Mouse (Mus musculus): Measurements from ENCODE around the gene Gm13287. TPM values are rescaled to one million over a fixed set of nuclear protein-coding genes. Genes with fewer than 3 reads are reported as not detected.
A peak's percentile ranks its signal among the peaks of the same experiment; 100 is the strongest.
"Not testable (repeated sequence)": the region's sequence is repeated elsewhere in the genome, so short reads cannot be mapped to it uniquely, and the experiment has no call there.

Gm13287 gene
- not detected for total RNA-seq (2021)

DNA sequence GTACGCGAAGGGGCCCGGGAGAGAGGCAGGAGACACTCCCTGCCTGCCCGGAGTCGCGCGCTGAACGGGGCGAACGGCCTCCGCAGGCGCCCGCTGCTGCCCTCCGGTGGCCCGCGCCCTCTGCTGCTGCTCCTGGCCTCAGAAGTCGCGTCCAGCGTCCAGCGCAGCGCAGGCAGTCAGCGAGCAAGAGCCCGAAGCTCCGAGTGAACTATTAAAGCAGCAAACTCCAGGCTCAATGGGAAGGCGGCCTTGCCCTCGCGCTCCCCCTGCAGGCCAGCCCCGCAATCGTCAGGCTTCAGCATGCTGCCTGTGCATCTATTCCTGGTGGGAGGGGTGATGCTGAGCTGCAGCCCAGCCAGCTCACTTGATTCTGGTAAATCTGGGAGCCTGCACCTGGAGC lies at the start of gene Gm13287:
TSS of gene Gm13287 (plus strand) at position 301 of the 400 bp plus-strand sequence.
- DNase-seq (ENCODE audit: extremely low spot score in 1 of 2, low spot score in 1 of 2): not testable (repeated sequence)

DNA sequence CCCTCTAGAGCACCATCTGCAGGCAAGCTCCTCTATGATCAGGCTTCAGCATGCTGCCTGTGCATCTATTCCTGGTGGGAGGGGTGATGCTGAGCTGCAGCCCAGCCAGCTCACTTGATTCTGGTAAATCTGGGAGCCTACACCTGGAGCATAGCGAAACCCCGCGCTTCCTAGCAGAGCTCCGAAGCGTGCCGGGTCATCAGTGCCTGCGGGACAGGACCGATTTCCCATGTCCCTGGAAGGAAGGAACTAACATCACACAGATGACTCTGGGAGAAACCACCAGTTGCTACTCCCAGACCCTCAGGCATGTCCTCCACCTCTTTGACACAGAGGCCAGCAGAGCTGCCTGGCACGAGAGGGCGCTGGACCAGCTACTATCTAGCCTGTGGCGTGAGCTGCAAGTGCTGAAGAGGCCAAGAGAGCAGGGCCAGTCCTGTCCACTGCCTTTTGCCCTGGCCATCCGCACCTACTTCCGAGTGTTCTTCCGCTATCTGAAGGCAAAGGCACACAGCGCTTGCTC lies 48.2 kb upstream of the Gm13287 start, which contains the start of gene Gm13271:
TSS of gene Gm13271 (plus strand) at position 51 of the 523 bp plus-strand sequence.
- DNase-seq (ENCODE audit: extremely low spot score in 1 of 2, low spot score in 1 of 2): peak; percentile 64 to 77

DNA sequence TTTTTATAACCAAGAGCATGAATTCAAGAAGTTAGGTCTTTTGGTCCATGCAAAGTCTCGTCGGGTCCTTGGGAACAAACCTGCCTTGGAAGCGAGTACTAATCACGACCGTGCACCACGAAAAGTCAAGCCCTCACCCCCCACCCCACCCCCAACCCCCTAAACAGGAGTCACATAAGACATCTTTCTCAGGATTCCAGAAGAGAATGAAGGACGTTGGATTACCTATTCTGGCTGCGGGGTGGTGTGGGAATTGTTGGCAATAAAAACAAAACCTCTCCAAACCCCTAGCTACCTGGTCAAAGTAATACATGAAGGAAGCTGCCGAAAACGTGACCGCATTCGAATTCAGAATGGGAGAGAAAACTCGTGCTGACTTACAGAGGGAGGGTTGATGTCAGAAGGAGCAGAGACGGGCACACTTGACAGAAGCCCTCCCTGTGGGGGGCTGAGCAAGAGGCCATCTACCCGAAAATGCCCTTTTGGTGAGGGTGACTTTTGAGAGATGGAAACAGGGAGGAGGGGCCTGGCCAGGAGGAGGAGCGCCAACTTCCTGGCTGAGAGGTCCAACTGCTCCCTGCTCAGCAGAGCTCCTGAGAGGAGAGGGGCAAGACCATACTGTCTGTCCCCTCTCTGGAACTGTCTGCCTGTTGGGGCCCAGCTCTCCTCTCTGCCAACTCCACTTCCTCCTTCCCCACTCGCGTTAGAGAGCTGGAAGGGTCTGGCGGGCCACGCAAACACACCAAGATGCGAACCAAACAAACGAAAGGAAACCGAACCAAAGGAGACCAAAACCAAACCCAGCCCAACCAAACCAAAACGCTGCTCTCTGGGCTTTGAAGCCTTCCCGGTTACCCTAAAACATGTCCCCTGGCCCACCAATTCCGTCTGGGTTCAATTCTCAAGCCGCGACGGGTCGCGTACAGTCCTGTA lies 46.2 kb upstream of the Gm13287 start:
- not testable (repeated sequence) for DNase-seq (ENCODE audit: extremely low spot score in 1 of 2, low spot score in 1 of 2)

GRCm38 (mm10) chr4:88757628-88758031 lies 45.4 kb upstream of the Gm13287 start:
- peak; percentile 81 to 99 for DNase-seq (ENCODE audit: extremely low spot score in 1 of 2, low spot score in 1 of 2)

DNA sequence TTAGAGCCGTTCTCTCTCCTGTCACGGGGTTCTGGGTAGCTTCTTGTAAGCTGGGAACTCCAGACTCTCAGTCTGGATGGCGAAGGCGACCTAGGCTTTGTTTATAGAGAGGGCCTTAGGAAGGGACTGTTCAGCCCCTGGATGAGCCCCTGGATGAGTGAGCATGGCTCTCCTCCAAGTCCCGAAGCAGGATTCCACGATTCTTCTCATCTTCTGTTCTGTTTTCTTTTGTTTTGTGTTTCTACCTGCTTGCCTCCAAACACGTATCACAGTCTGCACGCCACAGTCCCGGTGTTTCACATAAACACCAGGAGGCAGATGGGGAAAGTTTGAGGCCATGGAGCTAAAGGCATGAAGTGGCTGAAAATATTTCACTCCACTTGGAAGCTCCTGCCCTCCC lies 44.3 kb upstream of the Gm13287 start:
- DNase-seq (ENCODE audit: extremely low spot score in 1 of 2, low spot score in 1 of 2): not testable (repeated sequence)

- peak; percentile 12 to 16 for DNase-seq (ENCODE audit: extremely low spot score in 1 of 2, low spot score in 1 of 2)
These were observed 43.3 kb upstream of the Gm13287 start, which contains the start of gene Gm13283 for GRCm38 (mm10) chr4:88759610-88760268. Gene Gm13283, plus strand, starts transcription at chr4:88760119.

- peak; percentile 25 to 34 for DNase-seq (ENCODE audit: extremely low spot score in 1 of 2, low spot score in 1 of 2)
These were observed 42.6 kb upstream of the Gm13287 start for GRCm38 (mm10) chr4:88760431-88760830.

GRCm38 (mm10) chr4:88761776-88762175 lies 41.3 kb upstream of the Gm13287 start:
- DNase-seq (ENCODE audit: extremely low spot score in 1 of 2, low spot score in 1 of 2): peak; percentile 61 to 72

DNA sequence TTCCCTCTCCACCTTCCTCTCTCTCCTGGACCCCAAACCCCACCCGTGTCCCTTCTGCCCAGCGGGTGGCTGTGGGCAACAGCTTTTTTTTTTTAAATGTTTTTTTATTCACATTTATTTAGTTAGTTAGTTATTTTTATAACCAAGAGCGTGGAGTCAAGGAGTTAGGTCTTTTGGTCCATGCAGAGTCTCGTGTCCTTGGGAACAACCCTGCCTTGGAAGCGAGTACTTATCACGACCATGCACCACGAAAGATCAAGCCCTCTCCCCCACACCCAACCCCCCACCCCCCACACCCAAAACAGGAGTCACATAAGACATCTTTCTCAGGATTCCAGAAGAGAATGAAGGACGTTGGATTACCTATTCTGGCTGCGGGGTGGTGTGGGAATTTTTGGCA lies 40.7 kb upstream of the Gm13287 start:
- DNase-seq (ENCODE audit: extremely low spot score in 1 of 2, low spot score in 1 of 2): peak in 1 of 2 experiments; percentile 15

DNA sequence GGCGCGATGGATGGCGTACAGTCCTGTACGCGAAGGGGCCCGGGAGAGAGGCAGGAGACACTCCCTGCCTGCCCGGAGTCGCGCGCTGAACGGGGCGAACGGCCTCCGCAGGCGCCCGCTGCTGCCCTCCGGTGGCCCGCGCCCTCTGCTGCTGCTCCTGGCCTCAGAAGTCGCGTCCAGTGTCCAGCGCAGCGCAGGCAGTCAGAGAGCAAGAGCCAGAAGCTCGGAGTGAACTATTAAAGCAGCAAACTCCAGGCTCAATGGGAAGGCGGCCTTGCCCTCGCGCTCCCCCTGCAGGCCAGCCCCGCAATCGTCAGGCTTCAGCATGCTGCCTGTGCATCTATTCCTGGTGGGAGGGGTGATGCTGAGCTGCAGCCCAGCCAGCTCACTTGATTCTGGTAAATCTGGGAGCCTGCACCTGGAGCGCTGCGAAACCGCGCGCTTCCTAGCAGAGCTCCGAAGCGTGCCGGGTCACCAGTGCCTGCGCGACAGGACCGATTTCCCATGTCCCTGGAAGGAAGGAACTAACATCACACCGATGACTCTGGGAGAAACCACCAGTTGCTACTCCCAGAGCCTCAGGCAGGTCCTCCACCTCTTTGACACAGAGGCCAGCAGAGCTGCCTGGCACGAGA lies 39.6 kb upstream of the Gm13287 start:
- DNase-seq (ENCODE audit: extremely low spot score in 1 of 2, low spot score in 1 of 2): peak; percentile 8 to 18

DNA sequence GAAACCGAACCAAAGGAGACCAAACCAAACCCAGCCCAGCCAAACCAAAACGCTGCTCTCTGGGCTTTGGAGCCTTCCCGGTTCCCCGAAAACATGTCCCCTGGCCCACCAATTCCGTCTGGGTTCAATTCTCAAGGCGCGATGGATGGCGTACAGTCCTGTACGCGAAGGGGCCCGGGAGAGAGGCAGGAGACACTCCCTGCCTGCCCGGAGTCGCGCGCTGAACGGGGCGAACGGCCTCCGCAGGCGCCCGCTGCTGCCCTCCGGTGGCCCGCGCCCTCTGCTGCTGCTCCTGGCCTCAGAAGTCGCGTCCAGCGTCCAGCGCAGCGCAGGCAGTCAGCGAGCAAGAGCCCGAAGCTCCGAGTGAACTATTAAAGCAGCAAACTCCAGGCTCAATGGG lies 29.5 kb upstream of the Gm13287 start, which contains the start of gene Gm13290:
TSS of gene Gm13290 (plus strand) at position 301 of the 400 bp plus-strand sequence.
- not testable (repeated sequence) for DNase-seq (ENCODE audit: extremely low spot score in 1 of 2, low spot score in 1 of 2)

DNA sequence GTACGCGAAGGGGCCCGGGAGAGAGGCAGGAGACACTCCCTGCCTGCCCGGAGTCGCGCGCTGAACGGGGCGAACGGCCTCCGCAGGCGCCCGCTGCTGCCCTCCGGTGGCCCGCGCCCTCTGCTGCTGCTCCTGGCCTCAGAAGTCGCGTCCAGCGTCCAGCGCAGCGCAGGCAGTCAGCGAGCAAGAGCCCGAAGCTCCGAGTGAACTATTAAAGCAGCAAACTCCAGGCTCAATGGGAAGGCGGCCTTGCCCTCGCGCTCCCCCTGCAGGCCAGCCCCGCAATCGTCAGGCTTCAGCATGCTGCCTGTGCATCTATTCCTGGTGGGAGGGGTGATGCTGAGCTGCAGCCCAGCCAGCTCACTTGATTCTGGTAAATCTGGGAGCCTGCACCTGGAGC lies 26.4 kb upstream of the Gm13287 start, which contains the start of gene Gm13289:
TSS of gene Gm13289 (plus strand) at position 301 of the 400 bp plus-strand sequence.
- DNase-seq (ENCODE audit: extremely low spot score in 1 of 2, low spot score in 1 of 2): not testable (repeated sequence)

- not testable (repeated sequence) for DNase-seq (ENCODE audit: extremely low spot score in 1 of 2, low spot score in 1 of 2)
These were observed 23.5 kb upstream of the Gm13287 start, which contains the start of gene Gm13272 for GRCm38 (mm10) chr4:88779550-88779949. Gene Gm13272, plus strand, starts transcription at chr4:88779850.

DNA sequence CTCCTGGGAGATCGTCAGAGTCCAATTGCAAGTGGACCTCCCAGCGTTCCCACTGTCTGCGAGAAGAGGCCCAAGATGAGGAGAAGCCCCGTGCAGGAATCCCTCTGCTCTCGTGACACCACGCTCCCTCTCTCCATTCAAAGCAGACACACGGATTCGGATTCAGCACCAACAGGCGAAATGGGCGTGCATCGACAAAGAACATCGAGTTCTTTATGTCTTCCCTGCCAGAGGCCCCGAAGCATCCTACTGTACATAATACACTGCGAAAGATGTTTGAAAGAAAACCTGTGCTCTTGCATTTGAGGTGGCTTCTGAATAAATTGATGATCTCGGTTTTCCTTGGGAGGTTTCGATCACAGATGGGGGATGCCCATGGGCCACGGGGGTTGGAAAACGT lies 22.7 kb upstream of the Gm13287 start:
- DNase-seq (ENCODE audit: extremely low spot score in 1 of 2, low spot score in 1 of 2): not testable (repeated sequence)

DNA sequence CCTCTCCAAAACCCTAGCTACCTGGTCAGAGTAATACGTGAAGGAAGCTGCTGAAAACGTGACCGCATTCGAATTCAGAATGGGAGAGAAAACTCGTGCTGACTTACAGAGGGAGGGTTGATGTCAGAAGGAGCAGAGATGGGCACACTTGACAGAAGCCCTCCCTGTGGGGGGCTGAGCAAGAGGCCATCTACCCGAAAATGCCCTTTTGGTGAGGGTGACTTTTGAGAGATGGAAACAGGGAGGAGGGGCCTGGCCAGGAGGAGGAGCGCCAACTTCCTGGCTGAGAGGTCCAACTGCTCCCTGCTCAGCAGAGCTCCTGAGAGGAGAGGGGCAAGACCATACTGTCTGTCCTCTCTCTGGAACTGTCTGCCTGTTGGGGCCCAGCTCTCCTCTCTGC lies 21.2 kb upstream of the Gm13287 start, which contains the start of gene Ifnz:
TSS of gene Ifnz (plus strand) at position 301 of the 400 bp plus-strand sequence.
- DNase-seq (ENCODE audit: extremely low spot score in 1 of 2, low spot score in 1 of 2): not testable (repeated sequence)

DNA sequence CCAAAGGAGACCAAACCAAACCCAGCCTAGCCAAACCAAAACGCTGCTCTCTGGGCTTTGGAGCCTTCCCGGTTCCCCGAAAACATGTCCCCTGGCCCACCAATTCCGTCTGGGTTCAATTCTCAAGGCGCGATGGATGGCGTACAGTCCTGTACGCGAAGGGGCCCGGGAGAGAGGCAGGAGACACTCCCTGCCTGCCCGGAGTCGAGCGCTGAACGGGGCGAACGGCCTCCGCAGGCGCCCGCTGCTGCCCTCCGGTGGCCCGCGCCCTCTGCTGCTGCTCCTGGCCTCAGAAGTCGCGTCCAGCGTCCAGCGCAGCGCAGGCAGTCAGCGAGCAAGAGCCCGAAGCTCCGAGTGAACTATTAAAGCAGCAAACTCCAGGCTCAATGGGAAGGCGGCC lies 20.7 kb upstream of the Gm13287 start:
- not testable (repeated sequence) for DNase-seq (ENCODE audit: extremely low spot score in 1 of 2, low spot score in 1 of 2)

DNA sequence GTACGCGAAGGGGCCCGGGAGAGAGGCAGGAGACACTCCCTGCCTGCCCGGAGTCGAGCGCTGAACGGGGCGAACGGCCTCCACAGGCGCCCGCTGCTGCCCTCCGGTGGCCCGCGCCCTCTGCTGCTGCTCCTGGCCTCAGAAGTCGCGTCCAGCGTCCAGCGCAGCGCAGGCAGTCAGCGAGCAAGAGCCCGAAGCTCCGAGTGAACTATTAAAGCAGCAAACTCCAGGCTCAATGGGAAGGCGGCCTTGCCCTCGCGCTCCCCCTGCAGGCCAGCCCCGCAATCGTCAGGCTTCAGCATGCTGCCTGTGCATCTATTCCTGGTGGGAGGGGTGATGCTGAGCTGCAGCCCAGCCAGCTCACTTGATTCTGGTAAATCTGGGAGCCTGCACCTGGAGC lies 17.6 kb upstream of the Gm13287 start, which contains the start of gene Gm13276:
TSS of gene Gm13276 (plus strand) at position 301 of the 400 bp plus-strand sequence.
- not testable (repeated sequence) for DNase-seq (ENCODE audit: extremely low spot score in 1 of 2, low spot score in 1 of 2)

- peak; percentile 13 to 53 for DNase-seq (ENCODE audit: extremely low spot score in 1 of 2, low spot score in 1 of 2)
These were observed 14.7 kb upstream of the Gm13287 start, which contains the start of gene Gm13277 for GRCm38 (mm10) chr4:88788402-88788801. Gene Gm13277, plus strand, starts transcription at chr4:88788632.

- not testable (repeated sequence) for DNase-seq (ENCODE audit: extremely low spot score in 1 of 2, low spot score in 1 of 2)
These were observed 11.8 kb upstream of the Gm13287 start, which contains the start of gene Gm13278 for GRCm38 (mm10) chr4:88791250-88791649. Gene Gm13278, plus strand, starts transcription at chr4:88791550.
